Comparison of ENCODE assay signal across 9 mouse cellular contexts in the genomic region with DNA sequence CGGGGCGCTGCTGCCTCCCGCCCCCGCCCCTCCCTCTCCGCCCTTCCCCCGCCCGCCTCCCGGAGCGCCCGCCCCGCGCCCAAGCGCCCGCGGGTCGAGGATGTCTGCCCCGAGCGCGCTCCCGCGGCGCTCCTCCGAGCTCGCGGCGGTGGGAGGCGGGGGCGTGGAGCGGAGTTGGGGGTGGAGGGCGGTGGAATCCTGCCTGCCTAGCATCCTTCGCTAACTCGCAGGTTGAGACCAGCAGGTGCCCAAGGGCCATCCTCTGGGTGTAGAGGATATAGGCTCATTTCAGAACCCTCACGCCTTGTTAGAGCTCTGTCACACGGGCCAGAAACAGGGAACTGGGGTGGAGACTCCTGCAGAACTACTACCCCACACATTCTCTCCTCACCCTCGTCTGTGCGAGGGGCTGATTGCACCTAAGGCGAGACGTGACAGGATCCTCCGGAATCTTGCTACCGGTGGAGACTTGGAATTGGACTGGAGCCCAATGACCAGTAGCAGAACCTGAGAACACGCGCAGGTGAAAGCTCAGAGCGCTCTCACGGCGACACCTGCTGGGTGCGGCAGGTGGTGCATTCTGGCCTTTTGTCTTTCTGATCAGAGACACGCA. TPM values are rescaled to one million over a fixed set of nuclear protein-coding genes. Genes with fewer than 3 reads are reported as not detected.
A peak's percentile ranks its signal among the peaks of the same experiment; 100 is the strongest.
DNase-seq lines count a peak whose midpoint lies in the region; ATAC-seq and TF ChIP-seq lines count a peak whose summit lies in the region.
"Had no signal": no experiment of that assay in that cellular context is flagged by ENCODE, and none has a peak within 500 bp of the region (broad histone marks: within the 10 kb centered on the region; RNA-seq: fewer than 3 reads in every experiment).

No protein-coding gene starts in this region.

- TF ChIP-seq POLR2A in ES-Bruce4 (IDR thresholded peaks at IDR 0.05; ENCODE audit: insufficient read depth, low read length): no peak
- TF ChIP-seq POLR2A in brain, embryonic 14.5 days (IDR thresholded peaks at IDR 0.05; ENCODE audit: borderline replicate concordance, extremely low read depth, insufficient read depth, insufficient read length, poor library complexity, severe bottlenecking): no peak

- peaks cover 13% of the 10 kb centered on the region for H3K27me3 ChIP-seq in ES-Bruce4 (ENCODE audit: control insufficient read depth, insufficient read depth, low read length, poor library complexity, severe bottlenecking)
- H3K27me3 ChIP-seq in liver, embryonic 14.5 days (ENCODE audit: control insufficient read depth, insufficient read depth, low read length): peaks cover 39% of the 10 kb centered on the region
- H3K27me3 ChIP-seq in neural tube, embryonic 13.5 days: peaks cover 70% of the 10 kb centered on the region

- H3K9me3 ChIP-seq in ES-Bruce4 (replicated peaks; ENCODE audit: control insufficient read depth, insufficient read depth, low read length, poor library complexity, severe bottlenecking): no peaks in the 10 kb centered on the region
- no peaks in the 10 kb centered on the region for H3K9me3 ChIP-seq in liver, embryonic 14.5 days (ENCODE audit: control insufficient read depth, low read length)
- no peaks in the 10 kb centered on the region for H3K9me3 ChIP-seq in neural tube, embryonic 13.5 days

- under 1% methylated on average over 39 of the region's 47 CpGs for WGBS in large intestine, adult 2 months
- WGBS in liver, embryonic 14.5 days (ENCODE audit: insufficient replicate concordance): 2% methylated on average over 36 of the region's 47 CpGs
- WGBS in neural tube, embryonic 13.5 days: under 1% methylated on average over 28 of the region's 47 CpGs

- no peaks in the 10 kb centered on the region for H3K36me3 ChIP-seq in ES-Bruce4 (ENCODE audit: control insufficient read depth, insufficient read depth, low read length, poor library complexity, severe bottlenecking)
- no peaks in the 10 kb centered on the region for H3K36me3 ChIP-seq in liver, embryonic 14.5 days (replicated peaks; ENCODE audit: control insufficient read depth, insufficient read depth, low read depth)
- peaks cover 2% of the 10 kb centered on the region; the same call in 1 of the 2 replicates for H3K36me3 ChIP-seq in neural tube, embryonic 13.5 days

- peak overlapping the region; percentile 28 for H3K9ac ChIP-seq in ES-Bruce4 (ENCODE audit: low read depth, poor library complexity, severe bottlenecking)
- no peak overlapping the region for H3K9ac ChIP-seq in liver, embryonic 14.5 days (replicated peaks)
- peak overlapping the region; percentile 76 for H3K9ac ChIP-seq in neural tube, embryonic 13.5 days

- H3K4me1 ChIP-seq in ES-Bruce4 (ENCODE audit: control insufficient read depth, insufficient read depth, low read length): no peaks in the 10 kb centered on the region
- H3K4me1 ChIP-seq in liver, embryonic 14.5 days (replicated peaks; ENCODE audit: control insufficient read depth in 2 of 2, insufficient read depth in 2 of 2, low read length in 1 of 2): no peaks in the 10 kb centered on the region
- H3K4me1 ChIP-seq in neural tube, embryonic 13.5 days (replicated peaks): peaks cover 28% of the 10 kb centered on the region

- no peak overlapping the region for H3K27ac ChIP-seq in ES-Bruce4 (ENCODE audit: insufficient read depth, low read length)
- no peak overlapping the region for H3K27ac ChIP-seq in liver, embryonic 14.5 days
- 0 out of 2 replicates have a peak overlapping the region, but pooled peaks have one; percentile 14 for H3K27ac ChIP-seq in neural tube, embryonic 13.5 days (replicated peaks)

- TF ChIP-seq CTCF in ES-Bruce4 (IDR thresholded peaks at IDR 0.05; ENCODE audit: low read depth, low read length): peak; percentile 95
- TF ChIP-seq CTCF in brain, embryonic 14.5 days (IDR thresholded peaks at IDR 0.05; ENCODE audit: borderline replicate concordance, extremely low read depth, insufficient read depth, insufficient read length): peak; percentile 96
- peak; percentile 89 for TF ChIP-seq CTCF in liver, embryonic 14.5 days (IDR thresholded peaks at IDR 0.05; ENCODE audit: low read depth)

- intact Hi-C loops in heart, postnatal 14 days (cut with DNase I): no loop called here

- no peak for ATAC-seq in liver, embryonic 14.5 days (ENCODE audit: insufficient read depth)
- peak; percentile 70 for ATAC-seq in neural tube, embryonic 13.5 days (ENCODE audit: low read depth)

- TF ChIP-seq EP300 in ES-Bruce4 (IDR thresholded peaks at IDR 0.05; ENCODE audit: insufficient read depth, low read depth, low read length): no peak
- no peak for TF ChIP-seq EP300 in liver, embryonic 14.5 days (IDR thresholded peaks at IDR 0.05; ENCODE audit: low read depth)

- peak; percentile 89 for DNase-seq in brain, embryonic 14.5 days (ENCODE audit: low read depth)
- peak; percentile 4 for DNase-seq in fibroblast of lung, adult 2 months (ENCODE audit: low read depth)
- DNase-seq in heart, postnatal 14 days: peak; percentile 59 to 76
- DNase-seq in large intestine, adult 2 months (ENCODE audit: low read depth, low spot score): peak; percentile 28
- peak in 1 of 3 experiments; percentile 14 for DNase-seq in liver, embryonic 14.5 days (ENCODE audit: low read depth in 3 of 3, low spot score in 3 of 3)
- DNase-seq in testis, postnatal 14 days (ENCODE audit: low spot score): peak; percentile 42

- H3K4me3 ChIP-seq in ES-Bruce4 (ENCODE audit: low read depth, low read length): peak overlapping the region; percentile 49
- peak overlapping the region in 1 of 2 experiments; percentile 32; a peak in 2 of 4 replicates for H3K4me3 ChIP-seq in liver, embryonic 14.5 days (ENCODE audit: insufficient read depth in 1 of 2, low read depth in 2 of 2, low read length in 2 of 2)
- peak overlapping the region; percentile 67 for H3K4me3 ChIP-seq in neural tube, embryonic 13.5 days

- peak overlapping the region; percentile 45 for H3K4me2 ChIP-seq in liver, embryonic 14.5 days (ENCODE audit: low read depth)
- peak overlapping the region; percentile 89 for H3K4me2 ChIP-seq in neural tube, embryonic 13.5 days

RNA-seq across cellular contexts. Expression of a gene that starts 0.3 kb away (rescaled TPM):
- 5.3 and 15.8 TPM in 2 replicates for polyA plus RNA-seq in ES-Bruce4 (2011; ENCODE audit: insufficient read depth, insufficient read length, low read depth, missing spikeins)
- 18.0 and 21.9 TPM in 2 replicates for polyA plus RNA-seq in brain, embryonic 14.5 days (2012; rRNA removed)
- under 1 TPM in 1 of 2 experiments, not detected in 1; 0.07 TPM for total RNA-seq in heart, postnatal 14 days (2021)
- not detected in 2 replicates for polyA plus RNA-seq in large intestine, adult 2 months (2012; rRNA removed)
- polyA plus RNA-seq in liver, embryonic 14.5 days (2012; rRNA removed): 0.01 TPM in 1 of 2 replicates, not detected in the other
- polyA plus RNA-seq in liver, embryonic 14.5 days (2014; fragmentation: Nextera tagmentation; extraction: Ambion mirVana): not detected in 2 replicates
- 10.1 and 10.4 TPM in 2 replicates for polyA plus RNA-seq in neural tube, embryonic 13.5 days (2015; fragmentation: Nextera tagmentation; extraction: Ambion mirVana)
- total RNA-seq: gastrocnemius, postnatal 36 days had no signal
